Mouse (Mus musculus) small intestine, adult 2 months (tissue): ENCODE measurements around the gene Rnls.

ENCODE experiments used
- CTCF ChIP-seq: fragments of 200-500 bp; IDR thresholded peaks from 2 replicates; pipeline ENCODE4 v1.5.1; 2012; ENCODE audit warnings: low read depth, mild to moderate bottlenecking, control low read depth, inconsistent platforms, low read length, moderate library complexity, mixed read lengths; ENCODE audit not compliant: insufficient replicate concordance, insufficient read length; ENCODE audit errors: extremely low read depth
- POLR2A ChIP-seq: fragments of 200-500 bp; IDR thresholded peaks from 2 replicates; pipeline ENCODE4 v1.6.1; 2012; ENCODE audit warnings: low read depth, mild to moderate bottlenecking, control low read depth, inconsistent platforms, low read length, moderate library complexity

- TF ChIP-seq CTCF = no peak
- no peak for TF ChIP-seq POLR2A
Measured at GRCm38 (mm10) chr19:33296338-33296737, 95.8 kb downstream of the Rnls start.
